Mouse (Mus musculus): ENCODE measurements at regions not wholly inside any gene's neighbourhood (a gene's known extent, or its start where the extent isn't known, plus 50 kb on each side); places are given as distances from the start of the nearest gene placed in this dataset.

DNA sequence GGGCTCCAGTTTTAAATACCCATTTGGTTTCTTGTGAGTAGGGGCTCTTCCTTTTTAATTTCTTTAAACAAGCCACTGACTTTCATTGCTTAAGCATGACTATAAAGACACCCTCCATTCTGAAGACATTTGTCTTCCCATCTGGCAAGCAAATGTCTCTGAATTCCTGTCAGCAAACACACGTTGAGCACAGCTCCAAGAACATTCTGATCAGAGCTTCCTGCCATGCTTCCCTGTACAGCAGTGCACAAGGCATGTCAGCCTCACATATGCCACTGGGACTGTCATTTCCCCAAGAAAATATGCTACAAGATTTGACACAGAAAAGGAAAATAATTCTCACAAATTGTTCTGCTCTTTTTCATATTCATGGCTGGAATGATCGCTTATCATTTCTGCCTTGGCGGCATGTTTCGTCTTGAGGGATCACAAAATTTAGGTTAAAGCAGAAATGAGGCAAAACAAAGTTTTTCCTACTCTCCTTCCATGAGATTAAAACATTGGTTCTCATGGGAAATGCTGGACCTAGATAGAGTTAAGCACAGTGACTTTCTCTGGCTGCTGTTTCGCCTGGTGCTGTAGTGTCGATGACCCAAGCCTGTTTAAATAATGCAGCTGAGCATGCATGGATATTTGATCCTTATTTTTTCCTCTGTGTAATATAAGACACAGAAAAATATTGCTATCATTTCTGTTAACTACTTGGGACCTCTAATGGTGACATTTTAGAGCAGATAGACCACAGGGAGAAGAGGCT lies 747.7 kb downstream of the Pcdh18 start:
- H3K36me3 ChIP-seq (replicated peaks in 1 of 2; ENCODE audit: control insufficient read depth in 1 of 2, insufficient read depth in 1 of 2, low read length in 1 of 2), result no peaks in the 10 kb centered on the region
- peaks cover 8% of the 10 kb centered on the region for H3K9me3 ChIP-seq (replicated peaks; ENCODE audit: low read length)
- H3K27me3 ChIP-seq (replicated peaks), result no peaks in the 10 kb centered on the region
- H3K4me1 ChIP-seq (ENCODE audit: control insufficient read depth in 1 of 2, insufficient read depth in 2 of 2), result no peaks in the 10 kb centered on the region
- DNase-seq (ENCODE audit: extremely low read depth), result no peak
- dilution Hi-C loops (cut with MboI; ENCODE audit: extremely low pct_ligation_motif_present, extremely low pct_unique_long_range_greater_than_20kb, low sequenced_read_pairs) (no loop called here), in situ Hi-C loops (cut with MboI; ENCODE audit: low pct_ligation_motif_present, low pct_unique_long_range_greater_than_20kb, low sequenced_read_pairs) (no loop called here)
- no peak overlapping the region for H3K4me3 ChIP-seq (replicated peaks in 1 of 3; ENCODE audit: low read depth in 2 of 3, low read length in 2 of 3, poor library complexity in 1 of 3)
- no peak overlapping the region for H3K9ac ChIP-seq (ENCODE audit: insufficient read depth, low read depth)
- no peak overlapping the region for H3K4me2 ChIP-seq (ENCODE audit: insufficient read depth, low read depth, poor library complexity, severe bottlenecking)
- no peak overlapping the region for H3K27ac ChIP-seq (ENCODE audit: insufficient read depth, low read depth)
- TF ChIP-seq E2F4 (IDR thresholded peaks at IDR 0.05; ENCODE audit: insufficient replicate concordance, low read depth, low read length) (no peak), TCF12 (IDR thresholded peaks at IDR 0.05; ENCODE audit: low read depth, low read length) (no peak), RAD21 (IDR thresholded peaks at IDR 0.05; ENCODE audit: low read depth, low read length) (no peak), IRF4 (IDR thresholded peaks at IDR 0.05; ENCODE audit: low read depth, low read length) (no peak)
- no peaks in the 10 kb centered on the region for H3K79me2 ChIP-seq (replicated peaks; ENCODE audit: control insufficient read depth, extremely low read depth, insufficient read depth, poor library complexity, severe bottlenecking)

All from CH12.LX (cell line).